Mouse (Mus musculus): ENCODE measurements around the gene Ggt6. TPM values are rescaled to one million over a fixed set of nuclear protein-coding genes. Genes with fewer than 3 reads are reported as not detected.

The Ggt6 gene
- total RNA-seq (2023): not detected in 4 replicates

DNA sequence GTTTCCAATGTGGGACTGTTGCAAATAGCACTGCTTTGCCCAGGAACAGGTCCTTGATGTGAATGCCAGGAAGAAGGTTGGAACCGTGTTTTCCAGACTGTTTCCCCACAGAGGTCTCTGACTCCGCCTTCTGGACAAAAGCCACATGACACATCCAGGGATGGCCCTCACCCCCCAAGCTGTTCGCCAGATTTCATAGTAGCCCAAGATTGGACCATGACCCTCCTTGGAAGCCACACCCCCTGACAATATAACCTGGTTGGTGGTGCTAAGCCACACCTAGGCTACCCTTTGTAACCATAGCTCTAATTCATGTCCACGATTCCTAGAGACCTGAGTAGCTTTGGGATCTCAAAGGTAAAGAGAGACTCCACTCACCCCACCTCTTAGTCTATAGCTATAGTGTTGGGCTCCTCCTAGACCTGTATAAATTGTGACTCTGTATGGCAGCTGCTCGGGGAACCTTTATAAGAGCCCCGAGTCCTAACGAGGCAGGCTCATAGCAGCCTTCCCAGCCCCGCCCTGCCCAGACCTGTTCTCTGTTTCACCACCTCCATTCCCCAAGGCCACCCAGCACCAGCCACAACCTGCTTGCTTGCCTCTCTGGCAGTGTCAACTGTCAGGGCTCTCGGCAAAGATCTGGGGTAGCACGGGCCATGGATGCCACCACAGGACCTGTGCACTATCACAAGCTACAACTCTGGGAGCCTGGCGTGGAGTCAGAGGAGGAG is at the start of gene Ggt6:
Gene Ggt6, plus strand, starts transcription at position 564 of the 731 bp plus-strand sequence.

DNA sequence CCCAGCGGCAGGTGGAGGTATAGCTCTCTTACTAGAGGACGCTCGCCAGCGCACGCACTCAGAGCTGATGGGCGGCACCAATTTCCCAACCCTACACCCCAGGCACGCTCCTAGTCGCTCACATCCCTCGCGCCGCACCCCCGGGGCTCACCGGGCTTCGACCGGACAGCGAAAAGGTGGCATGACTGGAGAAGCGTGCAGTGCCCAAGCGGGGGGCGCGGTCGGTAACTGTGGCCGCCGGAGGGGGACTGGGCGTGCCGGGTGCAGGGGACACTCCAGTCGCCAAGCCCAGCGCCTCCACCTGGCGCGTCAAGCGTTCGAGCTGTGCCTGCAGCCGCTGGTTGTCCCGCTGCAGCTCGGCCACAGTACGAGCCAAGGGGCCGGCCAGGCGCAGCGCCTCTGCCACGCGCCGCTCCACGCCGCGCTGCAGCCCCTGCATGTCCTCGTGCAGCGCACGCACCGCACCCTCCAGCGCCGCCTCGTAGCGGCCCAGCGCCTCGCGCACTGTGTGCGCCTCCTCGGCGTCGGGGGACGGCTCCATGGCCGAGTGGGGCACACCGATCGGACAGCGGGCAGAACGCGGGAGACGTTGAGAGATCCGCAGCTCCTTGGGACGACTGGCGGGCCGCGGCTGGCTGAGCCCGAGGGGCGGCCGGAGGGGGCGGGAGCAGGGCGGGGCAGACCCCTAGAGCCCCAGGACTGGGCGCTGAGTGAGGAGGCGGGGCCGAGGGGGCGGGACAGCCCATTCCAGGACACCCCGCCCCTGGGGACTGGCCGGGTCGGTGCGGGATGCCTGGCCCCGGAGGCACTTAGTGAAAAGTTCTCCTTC is 24.0 kb upstream of the Ggt6 start, which contains the start of gene Smtnl2:
Gene Smtnl2, minus strand, starts transcription at position 621 of the 829 bp plus-strand sequence.

DNA sequence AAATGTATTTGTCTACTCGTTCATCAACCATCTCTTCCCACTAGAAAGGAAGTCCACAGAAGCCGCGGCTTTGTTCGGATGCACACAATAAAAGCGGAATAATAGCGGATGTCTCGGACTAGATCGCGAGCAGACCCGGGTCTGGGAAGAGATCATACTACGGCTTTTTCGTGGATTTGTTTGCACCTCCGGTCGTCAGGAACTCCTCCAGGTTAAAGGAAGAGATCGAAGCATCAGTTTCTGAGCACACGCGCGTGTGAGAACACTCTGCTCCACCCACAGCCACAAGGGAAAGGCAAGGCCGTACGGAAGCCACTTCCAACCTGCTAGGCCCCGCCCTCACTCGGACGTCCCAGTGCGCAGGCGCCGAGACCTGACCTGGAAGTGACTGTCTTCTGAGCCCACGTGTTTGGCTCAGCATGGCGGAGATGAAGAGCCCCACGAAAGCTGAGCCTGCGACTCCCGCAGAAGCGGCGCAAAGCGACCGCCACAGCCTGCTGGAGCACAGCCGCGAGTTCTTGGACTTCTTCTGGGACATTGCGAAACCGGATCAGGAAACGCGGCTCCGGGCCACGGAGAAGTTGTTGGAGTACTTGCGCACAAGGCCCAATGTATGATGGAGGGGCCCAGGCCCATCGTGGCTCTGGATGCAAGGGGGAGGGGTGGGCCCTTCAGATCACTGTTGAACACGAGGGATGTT is 5.8 kb downstream of the Ggt6 start, which contains the start of gene Mybbp1a:
Gene Mybbp1a, plus strand, starts transcription at position 391 of the 700 bp plus-strand sequence.

Other genes with a start within 250 kb of the Ggt6 start
- 0.89 to 1.7 TPM (median 1.3 TPM) in 4 replicates for gene Gm43951, start 228.7 kb upstream of the Ggt6 start, total RNA-seq (2023)
- gene 4933427D14Rik, start 228.1 kb upstream of the Ggt6 start, total RNA-seq (2023): 11.5 to 14.2 TPM (median 12.9 TPM) in 4 replicates
- 28.8 to 33.8 TPM (median 31.2 TPM) in 4 replicates for gene Txndc17, start 228.0 kb upstream of the Ggt6 start, total RNA-seq (2023)
- 39.0 to 45.6 TPM (median 41.8 TPM) in 4 replicates for gene Med31, start 219.9 kb upstream of the Ggt6 start, total RNA-seq (2023)
- not detected in 4 replicates for gene Slc13a5, start 168.3 kb upstream of the Ggt6 start, total RNA-seq (2023)
- 29.6 to 39.2 TPM (median 35.9 TPM) in 4 replicates for gene Xaf1, start 133.9 kb upstream of the Ggt6 start, total RNA-seq (2023)
- 0.58 TPM in 1 of 4 replicates, not detected in the others for gene Fbxo39, start 121.1 kb upstream of the Ggt6 start, total RNA-seq (2023)
- not detected in 4 replicates for gene Tekt1, start 73.1 kb upstream of the Ggt6 start, total RNA-seq (2023)
- 0.24 to 1.3 TPM (median 0.66 TPM) in 3 of 4 replicates, not detected in the other for gene Smtnl2, start 23.8 kb upstream of the Ggt6 start, total RNA-seq (2023)
- 167 to 187 TPM (median 178 TPM) in 4 replicates for gene Mybbp1a, start 5.8 kb downstream of the Ggt6 start, total RNA-seq (2023)
- gene Spns2, start 54.4 kb downstream of the Ggt6 start, total RNA-seq (2023): 35.4 to 45.3 TPM (median 38.7 TPM) in 4 replicates
- 12.7 to 15.2 TPM (median 14.3 TPM) in 4 replicates for gene Spns3, start 115.0 kb downstream of the Ggt6 start, total RNA-seq (2023)
- 36.1 to 40.7 TPM (median 37.2 TPM) in 4 replicates for gene Ube2g1, start 171.8 kb downstream of the Ggt6 start, total RNA-seq (2023)

All from B cell, adult 62 days (primary cell).